Comparison of ENCODE assay signal across 8 mouse cellular contexts in the genomic region with DNA sequence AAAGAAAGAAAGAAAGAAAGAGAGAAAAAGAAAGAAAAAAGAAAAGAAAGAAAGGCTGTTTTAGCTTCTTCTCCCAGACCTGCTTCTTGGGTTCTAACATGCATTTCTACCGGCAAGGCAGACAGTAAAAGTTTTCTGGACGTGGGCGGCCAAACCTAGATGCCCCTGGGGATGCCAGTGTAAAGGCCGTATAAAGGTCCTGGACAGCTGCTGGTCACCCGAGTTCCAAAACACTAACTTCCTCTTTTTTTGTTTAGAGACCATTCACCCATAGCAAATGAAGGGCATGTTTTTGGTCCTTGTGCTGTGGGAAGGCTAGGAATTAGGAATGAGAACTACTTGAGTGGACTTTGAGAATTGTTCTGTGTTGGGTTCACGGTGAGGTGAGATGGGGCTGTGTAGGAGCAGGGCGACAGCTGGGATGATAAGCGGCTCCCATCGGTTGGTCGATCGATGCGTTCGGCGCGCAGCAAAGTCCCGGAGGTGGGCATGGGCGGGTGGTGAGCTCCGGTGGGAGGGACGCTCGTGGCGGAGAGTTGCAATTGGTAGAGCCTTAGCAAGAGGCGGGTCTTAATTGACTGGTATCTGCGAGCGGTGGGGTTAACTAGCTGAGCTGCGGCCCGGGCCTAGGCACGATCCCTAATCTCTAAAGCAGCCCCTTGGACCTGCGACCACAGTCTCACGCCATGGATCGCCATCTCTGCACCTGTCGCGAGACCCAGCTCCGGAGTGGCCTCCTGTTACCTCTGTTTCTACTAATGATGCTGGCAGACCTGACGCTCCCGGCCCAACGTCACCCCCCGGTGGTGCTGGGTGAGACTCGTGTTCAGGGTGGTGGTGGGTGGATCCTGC. TPM values are rescaled to one million over a fixed set of nuclear protein-coding genes. Genes with fewer than 3 reads are reported as not detected.
DNase-seq lines count a peak whose midpoint lies in the region; ATAC-seq and TF ChIP-seq lines count a peak whose summit lies in the region.

A gene (plus strand): TSS at position 599 of the 852 bp plus-strand sequence.

- H3K4me2 ChIP-seq in forebrain, embryonic 14.5 days (ENCODE audit: low read length): peak within 1 kb of the TSS; percentile 74
- H3K4me2 ChIP-seq in liver, postnatal 0 days (ENCODE audit: low read depth, low read length): peak within 1 kb of the TSS; percentile 84
- H3K4me2 ChIP-seq in neural tube, embryonic 13.5 days: peak within 1 kb of the TSS; percentile 74

- no peak for TF ChIP-seq CTCF in liver, postnatal 0 days (IDR thresholded peaks at IDR 0.05; ENCODE audit: low read depth)

- peaks cover 2% of the 10 kb centered on the region; the same call in 1 of the 2 replicates for H3K36me3 ChIP-seq in ES-E14 (ENCODE audit: control insufficient read depth, insufficient read depth, low read length, poor library complexity, severe bottlenecking)
- H3K36me3 ChIP-seq in forebrain, embryonic 14.5 days (ENCODE audit: control insufficient read depth, insufficient read depth, low read length): peaks cover 5% of the 10 kb centered on the region
- no peaks in the 10 kb centered on the region for H3K36me3 ChIP-seq in liver, postnatal 0 days (replicated peaks; ENCODE audit: insufficient read depth, low read length)
- peaks cover 12% of the 10 kb centered on the region for H3K36me3 ChIP-seq in neural tube, embryonic 13.5 days

- H3K27ac ChIP-seq in ES-E14 (ENCODE audit: insufficient read depth, low read depth, low read length, poor library complexity, severe bottlenecking): no peak within 1 kb of the TSS
- no peak within 1 kb of the TSS for H3K27ac ChIP-seq in forebrain, embryonic 14.5 days (ENCODE audit: low read depth, low read length)
- H3K27ac ChIP-seq in liver, postnatal 0 days (ENCODE audit: low read depth): peak within 1 kb of the TSS; percentile 79
- H3K27ac ChIP-seq in neural tube, embryonic 13.5 days (replicated peaks): peak within 1 kb of the TSS; percentile 49; the same call in 1 of the 2 replicates

- intact Hi-C loops in heart, postnatal 10 days (cut with DNase I): no loop called here

- peak; percentile 100 for ATAC-seq in forebrain, embryonic 14.5 days
- peak; percentile 95 for ATAC-seq in liver, postnatal 0 days
- ATAC-seq in neural tube, embryonic 13.5 days (ENCODE audit: low read depth): peak; percentile 97

- no peaks in the 10 kb centered on the region for H3K9me3 ChIP-seq in ES-E14 (ENCODE audit: control insufficient read depth, insufficient read depth, low read depth, low read length)
- no peaks in the 10 kb centered on the region for H3K9me3 ChIP-seq in forebrain, embryonic 14.5 days (replicated peaks; ENCODE audit: control insufficient read depth, low read length)
- H3K9me3 ChIP-seq in liver, postnatal 0 days (ENCODE audit: low read length): no peaks in the 10 kb centered on the region
- H3K9me3 ChIP-seq in neural tube, embryonic 13.5 days: no peaks in the 10 kb centered on the region

- 2% methylated on average over 38 of the region's 38 CpGs for WGBS in forebrain, embryonic 14.5 days
- WGBS in liver, postnatal 0 days (ENCODE audit: insufficient replicate concordance): 1% methylated on average over 38 of the region's 38 CpGs
- WGBS in neural tube, embryonic 13.5 days: 2% methylated on average over 38 of the region's 38 CpGs

- in situ Hi-C loops in ES-E14 (cut with MboI; ENCODE audit: low sequenced_read_pairs in 2 of 2, unreplicated experiment in 2 of 2): no loop called here

- H3K27me3 ChIP-seq in forebrain, embryonic 14.5 days (replicated peaks; ENCODE audit: control insufficient read depth, insufficient read depth, low read length): no peaks in the 10 kb centered on the region
- H3K27me3 ChIP-seq in liver, postnatal 0 days (ENCODE audit: insufficient read depth, low read length): no peaks in the 10 kb centered on the region
- H3K27me3 ChIP-seq in neural tube, embryonic 13.5 days: no peaks in the 10 kb centered on the region

- peak within 1 kb of the TSS; percentile 68 for H3K9ac ChIP-seq in ES-E14 (ENCODE audit: insufficient read depth, low read depth, low read length, poor library complexity, severe bottlenecking)
- peak within 1 kb of the TSS; percentile 78 for H3K9ac ChIP-seq in forebrain, embryonic 14.5 days (ENCODE audit: low read length)
- peak within 1 kb of the TSS; percentile 45 for H3K9ac ChIP-seq in liver, postnatal 0 days (replicated peaks)
- H3K9ac ChIP-seq in neural tube, embryonic 13.5 days: peak within 1 kb of the TSS; percentile 85

- peaks cover 0 to 3% of the 10 kb centered on the region in 2 experiments; a peak in 1 of 4 replicates for H3K4me1 ChIP-seq in ES-E14 (ENCODE audit: control insufficient read depth in 2 of 2, insufficient read depth in 2 of 2, low read length in 2 of 2, poor library complexity in 1 of 2)
- H3K4me1 ChIP-seq in forebrain, embryonic 14.5 days (ENCODE audit: control insufficient read depth, insufficient read depth, low read length): peaks cover 6% of the 10 kb centered on the region
- peaks cover 10% of the 10 kb centered on the region; the same call in 1 of the 2 replicates for H3K4me1 ChIP-seq in liver, postnatal 0 days (ENCODE audit: insufficient read depth)
- H3K4me1 ChIP-seq in neural tube, embryonic 13.5 days (replicated peaks): peaks cover 17% of the 10 kb centered on the region

- peak; percentile 90 for DNase-seq in ES-E14 (ENCODE audit: low read depth, low spot score)
- peak; percentile 86 for DNase-seq in cerebellum, adult 11 months
- DNase-seq in forebrain, embryonic 14.5 days (ENCODE audit: low spot score): peak; percentile 97
- DNase-seq in heart, postnatal 10 days: peak; percentile 94 to 95
- peak; percentile 94 for DNase-seq in layer of hippocampus, adult 11-12 months (ENCODE audit: low spot score)
- DNase-seq in liver, postnatal 0 days: peak; percentile 93
- DNase-seq in telencephalon, adult 2 months (ENCODE audit: low read depth, low spot score): peak; percentile 92

- TF ChIP-seq EP300 in liver, postnatal 0 days (IDR thresholded peaks at IDR 0.05; ENCODE audit: low read depth): no peak

- H3K4me3 ChIP-seq in ES-E14 (ENCODE audit: insufficient read depth in 1 of 2, low read depth in 1 of 2, low read length in 2 of 2, poor library complexity in 1 of 2, severe bottlenecking in 1 of 2): peak within 1 kb of the TSS; percentile 70 to 75
- peak within 1 kb of the TSS; percentile 81 for H3K4me3 ChIP-seq in forebrain, embryonic 14.5 days (ENCODE audit: low read depth, low read length)
- peak within 1 kb of the TSS; percentile 64 for H3K4me3 ChIP-seq in liver, postnatal 0 days (ENCODE audit: low read depth, low read length)
- H3K4me3 ChIP-seq in neural tube, embryonic 13.5 days: peak within 1 kb of the TSS; percentile 85

TF ChIP-seq in ES-E14, 5 proteins besides CTCF, POLR2A, EP300 and RAD21:
- TF ChIP-seq CHD2 (IDR thresholded peaks at IDR 0.05; ENCODE audit: low read depth, low read length) (peak; percentile 86), ZC3H11A (IDR thresholded peaks at IDR 0.05; ENCODE audit: borderline replicate concordance, low read depth, low read length) (no peak)

RNA-seq across cellular contexts. Expression of the gene that starts here (rescaled TPM):
- 26.0 and 38.8 TPM in 2 replicates for total RNA-seq in ES-E14 (2012; rRNA removed)
- 7.8 and 7.9 TPM in 2 replicates for polyA plus RNA-seq in forebrain, embryonic 14.5 days (2014; fragmentation: Nextera tagmentation; extraction: Ambion mirVana)
- total RNA-seq in heart, postnatal 10 days (2021): 1 to 10 TPM; 6.9 to 8.0 TPM
- polyA plus RNA-seq in liver, postnatal 0 days (2015; fragmentation: Nextera tagmentation; extraction: Ambion mirVana): 7.2 and 7.7 TPM in 2 replicates
- 18.1 and 18.8 TPM in 2 replicates for polyA plus RNA-seq in neural tube, embryonic 13.5 days (2015; fragmentation: Nextera tagmentation; extraction: Ambion mirVana)

Comparison
In these comparisons a context has a peak if more than half of its experiments do, and no peak if none do; other contexts are left out.
1. H3K27ac ChIP-seq: peak in liver, postnatal 0 days (single experiment) and neural tube, embryonic 13.5 days (single experiment); none in ES-E14 (single experiment) and forebrain, embryonic 14.5 days (single experiment).
2. Peak in every context shown above with its lines, with median percentiles within 50 percentile points of each other: DNase-seq, H3K4me3 ChIP-seq, H3K9ac ChIP-seq, ATAC-seq and H3K4me2 ChIP-seq.